Mouse (Mus musculus): ENCODE data around the gene Upk1a. TPM values are rescaled to one million over a fixed set of nuclear protein-coding genes. Genes with fewer than 3 reads are reported as not detected.

The Upk1a gene
- polyA plus RNA-seq, 1 experiment from 2014 or later: 13.0 TPM

Small RNA genes lying within 50 kb of the gene (microRNA-seq; reads per million reads assigned to microRNA genes)
- gene Mir3569: 1.4 reads per million

Other genes with a start within 250 kb of the Upk1a start
- gene Tyrobp, start 199.1 kb downstream of the Upk1a start, polyA plus RNA-seq (2015; fragmentation: Nextera tagmentation; extraction: Ambion mirVana): 29.3 and 31.4 TPM in 2 replicates
- 0.63 and 0.84 TPM in 2 replicates for gene Hcst, start 193.0 kb downstream of the Upk1a start, polyA plus RNA-seq (2015; fragmentation: Nextera tagmentation; extraction: Ambion mirVana)
- gene Nfkbid, start 191.1 kb downstream of the Upk1a start, polyA plus RNA-seq (2015; fragmentation: Nextera tagmentation; extraction: Ambion mirVana): 1.6 and 2.0 TPM in 2 replicates
- gene Aplp1, start 167.3 kb downstream of the Upk1a start, polyA plus RNA-seq (2015; fragmentation: Nextera tagmentation; extraction: Ambion mirVana): 27.9 and 31.5 TPM in 2 replicates
- 0.78 and 1.1 TPM in 2 replicates for gene Kirrel2, start 155.2 kb downstream of the Upk1a start, polyA plus RNA-seq (2015; fragmentation: Nextera tagmentation; extraction: Ambion mirVana)
- gene Nphs1, start 154.5 kb downstream of the Upk1a start, polyA plus RNA-seq (2015; fragmentation: Nextera tagmentation; extraction: Ambion mirVana): 5.4 and 5.5 TPM in 2 replicates
- 21.1 and 27.6 TPM in 2 replicates for gene Prodh2, start 119.2 kb downstream of the Upk1a start, polyA plus RNA-seq (2015; fragmentation: Nextera tagmentation; extraction: Ambion mirVana)
- 12.0 and 14.9 TPM in 2 replicates for gene Arhgap33, start 77.8 kb downstream of the Upk1a start, polyA plus RNA-seq (2015; fragmentation: Nextera tagmentation; extraction: Ambion mirVana)
- gene Hspb6, start 60.7 kb downstream of the Upk1a start, polyA plus RNA-seq (2015; fragmentation: Nextera tagmentation; extraction: Ambion mirVana): 18.0 and 20.6 TPM in 2 replicates
- 12.0 and 16.6 TPM in 2 replicates for gene Proser3, start 60.5 kb downstream of the Upk1a start, polyA plus RNA-seq (2015; fragmentation: Nextera tagmentation; extraction: Ambion mirVana)
- gene Lin37, start 53.0 kb downstream of the Upk1a start, polyA plus RNA-seq (2015; fragmentation: Nextera tagmentation; extraction: Ambion mirVana): 47.0 and 48.1 TPM in 2 replicates
- 91.6 and 99.4 TPM in 2 replicates for gene U2af1l4, start 49.5 kb downstream of the Upk1a start, polyA plus RNA-seq (2015; fragmentation: Nextera tagmentation; extraction: Ambion mirVana)
- gene Gm49396, start 49.5 kb downstream of the Upk1a start, polyA plus RNA-seq (2015; fragmentation: Nextera tagmentation; extraction: Ambion mirVana): 18.2 and 18.9 TPM in 2 replicates
- gene Psenen, start 49.2 kb downstream of the Upk1a start, polyA plus RNA-seq (2015; fragmentation: Nextera tagmentation; extraction: Ambion mirVana): 142 and 148 TPM in 2 replicates
- gene Igflr1, start 47.4 kb downstream of the Upk1a start, polyA plus RNA-seq (2015; fragmentation: Nextera tagmentation; extraction: Ambion mirVana): 6.0 and 8.7 TPM in 2 replicates
- 7.8 and 9.0 TPM in 2 replicates for gene Kmt2b, start 24.1 kb downstream of the Upk1a start, polyA plus RNA-seq (2015; fragmentation: Nextera tagmentation; extraction: Ambion mirVana)
- 0.77 and 1.3 TPM in 2 replicates for gene Zbtb32, start 13.9 kb downstream of the Upk1a start, polyA plus RNA-seq (2015; fragmentation: Nextera tagmentation; extraction: Ambion mirVana)
- gene Cox6b1, start 13.3 kb upstream of the Upk1a start, polyA plus RNA-seq (2015; fragmentation: Nextera tagmentation; extraction: Ambion mirVana): 1,049 TPM in 2 replicates
- not detected in 2 replicates for gene Etv2, start 23.0 kb upstream of the Upk1a start, polyA plus RNA-seq (2015; fragmentation: Nextera tagmentation; extraction: Ambion mirVana)
- 111 and 119 TPM in 2 replicates for gene Rbm42, start 37.5 kb upstream of the Upk1a start, polyA plus RNA-seq (2015; fragmentation: Nextera tagmentation; extraction: Ambion mirVana)
- gene Haus5, start 52.1 kb upstream of the Upk1a start, polyA plus RNA-seq (2015; fragmentation: Nextera tagmentation; extraction: Ambion mirVana): 59.4 and 67.0 TPM in 2 replicates
- not detected in 2 replicates for gene Pmis2, start 58.8 kb upstream of the Upk1a start, polyA plus RNA-seq (2015; fragmentation: Nextera tagmentation; extraction: Ambion mirVana)
- 0.40 and 0.51 TPM in 2 replicates for gene 2200002J24Rik, start 86.1 kb upstream of the Upk1a start, polyA plus RNA-seq (2015; fragmentation: Nextera tagmentation; extraction: Ambion mirVana)
- gene Atp4a, start 99.4 kb upstream of the Upk1a start, polyA plus RNA-seq (2015; fragmentation: Nextera tagmentation; extraction: Ambion mirVana): 2.1 and 3.2 TPM in 2 replicates
- gene Tmem147, start 116.7 kb upstream of the Upk1a start, polyA plus RNA-seq (2015; fragmentation: Nextera tagmentation; extraction: Ambion mirVana): 209 and 225 TPM in 2 replicates
- gene Gapdhs, start 130.8 kb upstream of the Upk1a start, polyA plus RNA-seq (2015; fragmentation: Nextera tagmentation; extraction: Ambion mirVana): 0.21 and 0.45 TPM in 2 replicates
- 1.7 and 2.3 TPM in 2 replicates for gene Sbsn, start 138.6 kb upstream of the Upk1a start, polyA plus RNA-seq (2015; fragmentation: Nextera tagmentation; extraction: Ambion mirVana)
- 0.89 and 1.2 TPM in 2 replicates for gene Dmkn, start 150.9 kb upstream of the Upk1a start, polyA plus RNA-seq (2015; fragmentation: Nextera tagmentation; extraction: Ambion mirVana)
- gene Krtdap, start 175.0 kb upstream of the Upk1a start, polyA plus RNA-seq (2015; fragmentation: Nextera tagmentation; extraction: Ambion mirVana): 1.0 and 1.5 TPM in 2 replicates
- gene Ffar2, start 210.9 kb upstream of the Upk1a start, polyA plus RNA-seq (2015; fragmentation: Nextera tagmentation; extraction: Ambion mirVana): 0.28 and 0.30 TPM in 2 replicates
- 0.12 and 0.24 TPM in 2 replicates for gene Ffar3, start 243.3 kb upstream of the Upk1a start, polyA plus RNA-seq (2015; fragmentation: Nextera tagmentation; extraction: Ambion mirVana)
- not detected in 2 replicates for gene Ffar1, start 248.7 kb upstream of the Upk1a start, polyA plus RNA-seq (2015; fragmentation: Nextera tagmentation; extraction: Ambion mirVana)